Mouse (Mus musculus) liver, adult 2 months (tissue): ENCODE measurements at regions not wholly inside any gene's neighbourhood (a gene's known extent, or its start where the extent isn't known, plus 50 kb on each side); places are given as distances from the start of the nearest gene placed in this dataset.

Experiments used
- CTCF ChIP-seq: fragments of 200-500 bp; IDR thresholded peaks from 2 replicates; pipeline ENCODE4 v1.5.1; 2011; ENCODE audit warnings: low read depth, low read length, control low read depth
- POLR2A ChIP-seq: fragments of 200-500 bp; IDR thresholded peaks from 2 replicates; pipeline ENCODE4 v1.6.1; 2011; ENCODE audit warnings: low read length, control low read depth; ENCODE audit not compliant: insufficient read depth; ENCODE audit errors: extremely low read depth

DNA sequence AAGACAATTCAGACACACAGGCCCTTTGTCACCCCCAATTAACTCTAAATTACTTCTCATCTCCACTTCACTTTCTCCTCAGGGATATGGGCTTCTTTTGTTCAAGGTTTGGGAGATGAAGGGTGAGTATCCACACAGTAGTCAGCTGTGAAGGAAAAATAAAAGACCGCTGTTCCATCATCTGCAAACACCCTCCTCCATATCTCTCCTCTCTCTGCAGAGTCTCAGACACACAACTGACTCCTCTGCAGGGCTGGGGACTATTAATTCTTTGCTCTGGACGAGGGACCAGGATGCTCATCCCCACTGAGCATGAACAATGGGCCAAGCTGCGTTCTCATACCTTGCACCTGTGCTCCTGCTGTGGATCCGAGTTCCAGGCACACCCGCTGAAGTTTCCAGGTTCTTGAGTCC lies 249.3 kb downstream of the Pdcd6ip start:
- no peak for TF ChIP-seq CTCF
- no peak for TF ChIP-seq POLR2A
